Mouse (Mus musculus) thymus, postnatal 14 days (tissue): ENCODE measurements around the gene Susd4.

Source experiments
- DNase-seq: peaks from one replicate; pipeline ENCODE4 v3.0.0; 2021

Susd4 gene

DNA sequence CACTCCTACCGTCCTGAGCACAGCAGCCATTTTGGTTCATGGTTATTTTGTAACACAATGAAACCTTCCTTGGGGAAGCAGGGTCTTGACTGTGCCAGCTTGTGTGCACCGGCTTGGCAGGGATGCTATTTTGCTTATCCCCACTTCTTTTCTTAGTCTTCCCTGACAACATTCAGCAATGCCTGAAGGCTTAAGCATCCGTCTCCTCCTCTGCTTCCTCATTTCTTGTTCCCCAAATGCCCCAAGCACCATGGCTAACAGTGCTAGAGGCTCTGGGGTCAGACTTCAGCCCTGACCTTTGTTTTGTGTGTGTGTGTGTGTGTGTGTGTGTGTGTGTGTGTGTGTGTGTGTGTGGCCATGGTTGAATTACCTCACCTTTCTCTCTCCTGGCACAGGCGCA is 159.2 kb downstream of the Susd4 start:
- DNase-seq, result no peak

DNA sequence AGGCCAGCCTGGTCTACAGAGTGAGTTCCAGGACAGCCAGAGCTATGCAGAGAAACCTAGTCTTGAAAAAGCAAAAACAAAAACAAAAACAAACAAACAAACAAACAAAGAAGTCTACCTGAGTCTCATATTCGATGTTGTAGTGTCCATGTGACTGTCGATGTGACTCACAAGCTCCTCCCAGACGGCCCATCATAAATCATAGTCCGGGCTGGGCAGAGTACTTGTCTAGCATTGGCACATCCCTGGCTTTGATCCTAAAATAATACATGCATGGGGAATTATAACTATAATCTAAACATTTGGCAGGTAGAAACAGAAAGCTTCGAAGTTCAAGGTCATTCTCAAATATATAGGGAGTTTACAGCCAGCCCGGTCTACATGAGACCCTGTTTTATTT is 162.8 kb downstream of the Susd4 start:
- no peak for DNase-seq

DNA sequence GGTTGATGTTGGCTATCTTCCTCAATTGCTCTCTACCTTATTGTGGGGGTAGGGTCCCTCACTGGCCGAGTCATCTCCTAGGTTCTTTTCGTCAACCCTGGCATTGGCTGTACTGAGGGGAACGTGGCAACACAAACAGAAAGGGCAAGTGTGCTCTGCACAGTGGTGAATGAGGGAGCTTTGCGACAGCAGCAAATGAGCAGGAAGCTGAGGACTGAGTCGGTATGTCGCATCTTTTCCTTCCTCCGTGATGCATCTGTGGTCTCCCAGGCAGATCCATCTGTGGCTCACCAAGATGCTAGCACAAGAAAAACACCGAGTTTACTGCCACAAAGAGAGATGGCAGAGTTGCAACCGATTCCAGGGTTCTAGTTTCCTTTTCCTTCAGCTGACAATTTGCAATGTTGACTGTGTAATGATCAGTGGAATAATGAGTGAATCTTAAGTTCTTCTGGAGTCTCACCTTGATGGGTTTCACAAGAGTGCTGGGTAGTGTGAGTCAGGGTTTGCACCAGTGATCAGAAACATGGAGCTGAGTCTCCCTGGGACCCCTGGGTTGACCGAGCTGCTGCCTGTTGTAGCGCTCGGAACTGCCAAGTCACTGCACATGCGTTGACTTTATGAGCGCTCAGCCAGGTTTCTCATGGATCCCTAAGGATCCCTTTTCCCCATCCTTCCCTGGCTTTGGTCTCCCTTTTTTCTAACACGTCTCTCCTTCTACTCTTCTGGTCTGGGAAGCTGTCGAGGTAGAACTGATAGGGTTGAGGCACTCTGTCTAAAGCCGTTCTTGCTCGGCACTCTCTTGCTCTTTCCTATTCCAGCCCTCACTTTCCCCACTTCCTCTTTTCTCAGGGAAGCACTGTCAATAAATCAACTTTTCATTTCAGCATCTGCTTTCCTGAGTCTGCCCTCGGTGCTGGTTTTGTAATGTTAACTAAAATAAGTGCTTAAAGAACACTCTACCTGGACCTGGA is 164.5 kb downstream of the Susd4 start:
- DNase-seq, result no peak

DNA sequence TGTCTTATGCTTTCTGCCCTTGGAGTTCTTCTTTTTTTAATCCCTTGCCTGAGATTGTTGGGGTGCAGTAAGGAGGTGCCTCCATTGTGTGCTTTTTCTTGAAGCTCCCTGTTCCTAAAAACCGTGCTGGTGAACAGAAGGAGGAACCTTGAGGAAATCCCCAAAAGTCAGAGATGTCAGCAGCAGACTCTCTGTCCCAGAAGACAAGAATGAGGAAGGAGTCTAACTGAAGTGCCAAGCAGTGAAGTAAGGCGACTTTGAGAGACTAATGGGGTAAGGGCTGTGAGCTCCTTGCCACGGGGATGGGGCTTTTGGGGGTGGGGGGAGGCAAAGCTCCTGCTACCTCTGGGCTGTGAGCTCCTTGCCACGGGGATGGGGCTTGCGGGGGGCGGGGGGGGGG is 171.8 kb downstream of the Susd4 start:
- no peak for DNase-seq

- DNase-seq, result no peak
These were observed 173.9 kb downstream of the Susd4 start for GRCm38 (mm10) chr1:182937486-182938120.

DNA sequence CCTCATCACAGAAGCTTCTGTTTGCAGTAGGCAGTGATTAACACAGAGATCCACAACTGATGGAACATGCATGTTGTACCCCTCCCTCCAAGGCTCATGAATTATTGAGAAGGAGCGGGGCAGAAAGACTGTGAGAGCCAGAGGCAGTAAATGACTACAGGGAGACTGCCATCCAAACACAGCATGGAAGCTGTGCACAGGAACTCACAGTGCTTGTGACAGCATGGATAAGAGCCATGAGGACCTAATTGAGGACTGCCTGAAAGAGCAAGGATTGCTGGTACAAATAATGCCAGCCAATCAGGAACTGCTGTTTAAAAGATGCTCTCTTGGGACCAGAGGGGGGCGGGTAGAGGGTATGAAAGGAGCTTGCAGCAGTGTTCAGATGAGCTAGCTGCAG is 178.3 kb downstream of the Susd4 start:
- no peak for DNase-seq

GRCm38 (mm10) chr1:182943911-182944310 is 180.3 kb downstream of the Susd4 start:
- DNase-seq, result no peak

DNA sequence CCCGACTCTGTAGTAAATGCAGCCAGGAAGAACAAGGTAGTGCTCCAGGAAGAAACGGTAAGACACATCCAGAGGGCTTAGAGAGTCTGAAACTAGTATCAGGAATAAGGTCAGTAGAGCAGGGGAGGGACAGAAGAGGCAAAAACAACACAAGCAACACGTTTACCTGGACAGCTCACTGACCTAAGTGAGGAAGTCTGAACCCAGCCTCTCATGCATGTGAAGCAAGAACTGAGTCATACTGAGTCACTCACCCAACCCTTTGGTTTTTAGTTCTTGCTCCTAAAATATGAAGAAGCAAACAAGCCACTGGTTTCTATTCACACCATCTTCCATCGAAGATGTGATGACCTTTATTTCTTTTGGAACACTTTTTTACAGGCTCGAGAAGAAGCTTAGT is 181.0 kb downstream of the Susd4 start:
- no peak for DNase-seq

DNA sequence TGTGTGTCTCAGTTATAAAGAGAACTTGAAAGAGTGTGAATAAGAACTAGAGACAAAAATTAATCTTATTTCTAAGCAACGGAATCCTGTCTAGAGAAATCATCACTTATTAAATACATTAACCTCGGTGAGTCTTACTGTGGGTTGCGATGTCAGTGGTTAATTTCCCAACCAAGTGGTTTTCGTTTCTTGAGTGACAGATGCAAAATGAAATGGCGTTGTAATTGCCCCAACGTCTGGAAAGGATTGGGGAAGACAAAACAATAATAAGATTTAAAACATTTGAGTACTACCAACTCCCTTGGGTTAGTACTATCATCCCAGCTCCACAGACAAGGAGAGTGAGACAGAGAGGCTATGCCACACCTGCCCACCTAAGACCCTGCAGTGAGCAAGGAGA is 181.9 kb downstream of the Susd4 start:
- DNase-seq, result no peak
